Mouse (Mus musculus) kidney, adult 10 weeks (tissue): ENCODE results near the gene Gnao1. TPM values are rescaled to one million over a fixed set of nuclear protein-coding genes. Genes with fewer than 3 reads are reported as not detected.

ENCODE experiments used
- polyA plus RNA-seq: library from polyadenylated mRNA; stranded (reverse); fragments of 350-450 nt; fragmentation: Illumina TruSeq; extraction: RNeasy Lipid Tissue Mini Kit (QIAGEN cat#74804); gene quantifications from one replicate; pipeline ENCODE4 v1.2.3, GENCODE M21; 2014; ENCODE audit warnings: low read depth, low replicate concordance

Gene Gnao1
- polyA plus RNA-seq = 1.3 TPM

GRCm38 (mm10) chr8:93809686-93810027 lies at the start of gene Gnao1:
Gene Gnao1, plus strand, starts transcription at chr8:93809966.

GRCm38 (mm10) chr8:94012013-94012951 lies 202.5 kb downstream of the Gnao1 start, which contains the start of gene Amfr:
Gene Amfr, minus strand, starts transcription at chr8:94012842.

Other genes with a start within 250 kb of the Gnao1 start
- 218 TPM for gene Amfr, start 202.9 kb downstream of the Gnao1 start, polyA plus RNA-seq
- 59.8 TPM for gene Nudt21, start 227.1 kb downstream of the Gnao1 start, polyA plus RNA-seq
- 16.6 TPM for gene Ogfod1, start 227.2 kb downstream of the Gnao1 start, polyA plus RNA-seq